Mouse (Mus musculus): ENCODE data around the gene Ermp1. TPM values are rescaled to one million over a fixed set of nuclear protein-coding genes. Genes with fewer than 3 reads are reported as not detected.

Gene Ermp1
- 17.2 and 17.9 TPM in 2 replicates for polyA plus RNA-seq (2015; fragmentation: Nextera tagmentation; extraction: Ambion mirVana)

GRCm38 (mm10) chr19:29647651-29648549 is at the start of gene Ermp1:
TSS of gene Ermp1 (minus strand) at chr19:29648415.
- Histone ChIP-seq H3K4me3 (replicated peaks; ENCODE audit: low read length) (peak within 1 kb of the TSS; percentile 63), H3K27me3 (ENCODE audit: control insufficient read depth, insufficient read depth, low read length) (no peaks in the 10 kb centered on the region), H3K4me1 (ENCODE audit: control insufficient read depth, insufficient read depth, low read length) (peaks cover 2% of the 10 kb centered on the region; the same call in 1 of the 2 replicates), H3K36me3 (ENCODE audit: control insufficient read depth, insufficient read depth, low read length) (peaks cover 5% of the 10 kb centered on the region; the same call in 1 of the 2 replicates), H3K9ac (ENCODE audit: low read length) (peak within 1 kb of the TSS; percentile 76), H3K9me3 (replicated peaks; ENCODE audit: control insufficient read depth, low read length) (no peaks in the 10 kb centered on the region), H3K4me2 (ENCODE audit: low read depth, low read length) (peak within 1 kb of the TSS; percentile 59), H3K27ac (ENCODE audit: low read length) (peak within 1 kb of the TSS; percentile 89)
- WGBS, result under 1% methylated on average over 85 of the region's 90 CpGs
- peak; percentile 92 for ATAC-seq (ENCODE audit: insufficient read depth, low FRiP score)

- Histone ChIP-seq H3K4me2 (ENCODE audit: low read depth, low read length) (no peak within 1 kb of the TSS), H3K27ac (ENCODE audit: low read length) (no peak within 1 kb of the TSS), H3K9ac (ENCODE audit: low read length) (no peak within 1 kb of the TSS), H3K9me3 (replicated peaks; ENCODE audit: control insufficient read depth, low read length) (no peaks in the 10 kb centered on the region), H3K4me3 (replicated peaks; ENCODE audit: low read length) (no peak within 1 kb of the TSS), H3K36me3 (ENCODE audit: control insufficient read depth, insufficient read depth, low read length) (no peaks in the 10 kb centered on the region), H3K27me3 (ENCODE audit: control insufficient read depth, insufficient read depth, low read length) (no peaks in the 10 kb centered on the region), H3K4me1 (ENCODE audit: control insufficient read depth, insufficient read depth, low read length) (no peaks in the 10 kb centered on the region)
- WGBS, result 54% methylated on average over 3 of the region's 3 CpGs
- ATAC-seq (ENCODE audit: insufficient read depth, low FRiP score), result no peak
Observed at GRCm38 (mm10) chr19:29697245-29697874, 49.1 kb upstream of the Ermp1 start, which contains the start of gene Mlana. TSS of gene Mlana (plus strand) at chr19:29697824.

GRCm38 (mm10) chr19:29696840-29697239 is 48.6 kb upstream of the Ermp1 start:
- no peak overlapping the region for H3K4me3 ChIP-seq (replicated peaks; ENCODE audit: low read length)
- H3K4me2 ChIP-seq (ENCODE audit: low read depth, low read length), result no peak overlapping the region
- H3K36me3 ChIP-seq (ENCODE audit: control insufficient read depth, insufficient read depth, low read length), result no peaks in the 10 kb centered on the region
- no peak for ATAC-seq (ENCODE audit: insufficient read depth, low FRiP score)
- H3K27ac ChIP-seq (ENCODE audit: low read length), result no peak overlapping the region
- H3K9ac ChIP-seq (ENCODE audit: low read length), result no peak overlapping the region
- no peaks in the 10 kb centered on the region for H3K9me3 ChIP-seq (replicated peaks; ENCODE audit: control insufficient read depth, low read length)
- H3K27me3 ChIP-seq (ENCODE audit: control insufficient read depth, insufficient read depth, low read length), result no peaks in the 10 kb centered on the region
- no peaks in the 10 kb centered on the region for H3K4me1 ChIP-seq (ENCODE audit: control insufficient read depth, insufficient read depth, low read length)

GRCm38 (mm10) chr19:29696309-29696708 is 48.1 kb upstream of the Ermp1 start:
- Histone ChIP-seq H3K36me3 (ENCODE audit: control insufficient read depth, insufficient read depth, low read length) (no peaks in the 10 kb centered on the region), H3K4me1 (ENCODE audit: control insufficient read depth, insufficient read depth, low read length) (no peaks in the 10 kb centered on the region), H3K9me3 (replicated peaks; ENCODE audit: control insufficient read depth, low read length) (no peaks in the 10 kb centered on the region), H3K27me3 (ENCODE audit: control insufficient read depth, insufficient read depth, low read length) (no peaks in the 10 kb centered on the region), H3K9ac (ENCODE audit: low read length) (no peak overlapping the region), H3K27ac (ENCODE audit: low read length) (no peak overlapping the region), H3K4me3 (replicated peaks; ENCODE audit: low read length) (no peak overlapping the region), H3K4me2 (ENCODE audit: low read depth, low read length) (no peak overlapping the region)
- WGBS, result 90% methylated on average over 4 of the region's 4 CpGs
- ATAC-seq (ENCODE audit: insufficient read depth, low FRiP score), result no peak

- H3K27me3 ChIP-seq (ENCODE audit: control insufficient read depth, insufficient read depth, low read length), result no peaks in the 10 kb centered on the region
- no peak overlapping the region for H3K27ac ChIP-seq (ENCODE audit: low read length)
- H3K4me1 ChIP-seq (ENCODE audit: control insufficient read depth, insufficient read depth, low read length), result no peaks in the 10 kb centered on the region
- H3K4me3 ChIP-seq (replicated peaks; ENCODE audit: low read length), result no peak overlapping the region
- ATAC-seq (ENCODE audit: insufficient read depth, low FRiP score), result no peak
- H3K9me3 ChIP-seq (replicated peaks; ENCODE audit: control insufficient read depth, low read length), result no peaks in the 10 kb centered on the region
- H3K36me3 ChIP-seq (ENCODE audit: control insufficient read depth, insufficient read depth, low read length), result no peaks in the 10 kb centered on the region
- no peak overlapping the region for H3K4me2 ChIP-seq (ENCODE audit: low read depth, low read length)
- H3K9ac ChIP-seq (ENCODE audit: low read length), result no peak overlapping the region
- WGBS, result 88% methylated on average over 10 of the region's 10 CpGs
Observed at GRCm38 (mm10) chr19:29695071-29695470, 46.9 kb upstream of the Ermp1 start.

GRCm38 (mm10) chr19:29683844-29684540 is 35.8 kb upstream of the Ermp1 start:
- H3K27me3 ChIP-seq (ENCODE audit: control insufficient read depth, insufficient read depth, low read length), result no peaks in the 10 kb centered on the region
- no peaks in the 10 kb centered on the region for H3K36me3 ChIP-seq (ENCODE audit: control insufficient read depth, insufficient read depth, low read length)
- H3K27ac ChIP-seq (ENCODE audit: low read length), result no peak overlapping the region
- no peak overlapping the region for H3K4me2 ChIP-seq (ENCODE audit: low read depth, low read length)
- ATAC-seq (ENCODE audit: insufficient read depth, low FRiP score), result no peak
- no peak overlapping the region for H3K4me3 ChIP-seq (replicated peaks; ENCODE audit: low read length)
- no peaks in the 10 kb centered on the region for H3K4me1 ChIP-seq (ENCODE audit: control insufficient read depth, insufficient read depth, low read length)
- H3K9me3 ChIP-seq (replicated peaks; ENCODE audit: control insufficient read depth, low read length), result peaks cover 3% of the 10 kb centered on the region; the same call in 1 of the 2 replicates
- no peak overlapping the region for H3K9ac ChIP-seq (ENCODE audit: low read length)
- 52% methylated on average over 16 of the region's 16 CpGs for WGBS

GRCm38 (mm10) chr19:29680182-29681152 is 32.3 kb upstream of the Ermp1 start:
- no peaks in the 10 kb centered on the region for H3K4me1 ChIP-seq (ENCODE audit: control insufficient read depth, insufficient read depth, low read length)
- ATAC-seq (ENCODE audit: insufficient read depth, low FRiP score), result no peak
- H3K27ac ChIP-seq (ENCODE audit: low read length), result no peak overlapping the region
- H3K4me2 ChIP-seq (ENCODE audit: low read depth, low read length), result no peak overlapping the region
- no peaks in the 10 kb centered on the region for H3K27me3 ChIP-seq (ENCODE audit: control insufficient read depth, insufficient read depth, low read length)
- no peak overlapping the region for H3K9ac ChIP-seq (ENCODE audit: low read length)
- H3K4me3 ChIP-seq (replicated peaks; ENCODE audit: low read length), result no peak overlapping the region
- WGBS, result 46% methylated on average over 13 of the region's 13 CpGs
- H3K9me3 ChIP-seq (replicated peaks; ENCODE audit: control insufficient read depth, low read length), result peaks cover 3% of the 10 kb centered on the region; the same call in 1 of the 2 replicates
- no peaks in the 10 kb centered on the region for H3K36me3 ChIP-seq (ENCODE audit: control insufficient read depth, insufficient read depth, low read length)

GRCm38 (mm10) chr19:29678181-29678778 is 30.1 kb upstream of the Ermp1 start:
- no peaks in the 10 kb centered on the region for H3K27me3 ChIP-seq (ENCODE audit: control insufficient read depth, insufficient read depth, low read length)
- H3K9me3 ChIP-seq (replicated peaks; ENCODE audit: control insufficient read depth, low read length), result no peaks in the 10 kb centered on the region
- WGBS, result 78% methylated on average over 6 of the region's 6 CpGs
- no peak overlapping the region for H3K9ac ChIP-seq (ENCODE audit: low read length)
- no peak overlapping the region for H3K27ac ChIP-seq (ENCODE audit: low read length)
- H3K4me3 ChIP-seq (replicated peaks; ENCODE audit: low read length), result no peak overlapping the region
- no peaks in the 10 kb centered on the region for H3K36me3 ChIP-seq (ENCODE audit: control insufficient read depth, insufficient read depth, low read length)
- no peaks in the 10 kb centered on the region for H3K4me1 ChIP-seq (ENCODE audit: control insufficient read depth, insufficient read depth, low read length)
- no peak for ATAC-seq (ENCODE audit: insufficient read depth, low FRiP score)
- no peak overlapping the region for H3K4me2 ChIP-seq (ENCODE audit: low read depth, low read length)

Measured in stomach, embryonic 16.5 days (tissue).